Mouse (Mus musculus) midbrain, postnatal 0 days (tissue): ENCODE measurements at regions not wholly inside any gene's neighbourhood (a gene's known extent, or its start where the extent isn't known, plus 50 kb on each side); places are given as distances from the start of the nearest gene placed in this dataset.

Experiments
- ATAC-seq: fragments of 200-750 bp; cut with Nextera tagmentation; 2 replicates; pipeline ENCODE4 v1.8.0; 2017; ENCODE audit warnings: moderate number of reproducible peaks, mild to moderate bottlenecking, moderate TSS enrichment, moderate library complexity; ENCODE audit not compliant: low FRiP score
- DNase-seq: peaks from one replicate; pipeline ENCODE4 v3.0.0-alpha.2; 2015; ENCODE audit warnings: low spot score
- H3K27ac ChIP-seq: fragments of 300-500 bp; sonication (generic); 2 replicates; pipeline ENCODE4 v1.5.1; 2014; ENCODE audit warnings: low read depth, mild to moderate bottlenecking, low read length, mixed read lengths
- H3K27me3 ChIP-seq: fragments of 300-500 bp; sonication (generic); 2 replicates; pipeline ENCODE4 v1.6.1; 2014; ENCODE audit warnings: low read length, control low read depth, mixed read lengths; ENCODE audit not compliant: insufficient read depth
- H3K36me3 ChIP-seq: fragments of 300-500 bp; sonication (generic); 2 replicates; pipeline ENCODE4 v1.6.1; 2014; ENCODE audit warnings: low read length, control low read depth, mixed read lengths; ENCODE audit not compliant: insufficient read depth
- H3K4me1 ChIP-seq: fragments of 300-500 bp; sonication (generic); 2 replicates; pipeline ENCODE4 v1.6.1; 2014; ENCODE audit warnings: mild to moderate bottlenecking, control low read depth, antibody characterized with exemption, low read length, mixed read lengths; ENCODE audit not compliant: insufficient read depth
- H3K4me2 ChIP-seq: fragments of 300-500 bp; sonication (generic); 2 replicates; pipeline ENCODE4 v1.6.1; 2014; ENCODE audit warnings: low read depth, mild to moderate bottlenecking, low read length, mixed read lengths; ENCODE audit not compliant: poor library complexity, severe bottlenecking
- H3K4me3 ChIP-seq: fragments of 300-500 bp; sonication (generic); 2 replicates; pipeline ENCODE4 v1.5.1; 2014; ENCODE audit warnings: low read depth, mild to moderate bottlenecking, low read length, moderate library complexity
- H3K9ac ChIP-seq: fragments of 300-500 bp; sonication (generic); replicated peaks from 2 replicates; pipeline ENCODE4 v1.6.1; 2014; ENCODE audit warnings: mild to moderate bottlenecking, low read length, moderate library complexity, mixed read lengths; ENCODE audit not compliant: poor library complexity, severe bottlenecking
- H3K9me3 ChIP-seq: fragments of 300-500 bp; sonication (generic); 2 replicates; pipeline ENCODE4 v1.6.1; 2016; ENCODE audit warnings: low read length, control low read depth
- CTCF ChIP-seq: IDR thresholded peaks from 2 replicates; pipeline ENCODE4 v1.5.1; 2016; ENCODE audit warnings: antibody characterized with exemption, mild to moderate bottlenecking
- WGBS: fragments of 180-500 bp; shearing (Covaris S2); extraction: QIAGEN DNeasy Blood & Tissue Kit; methylation state at CpG from one replicate; pipeline ENCODE4 v1.1.7; 2014; 5-methylcytosine and 5-hydroxymethylcytosine counted together

DNA sequence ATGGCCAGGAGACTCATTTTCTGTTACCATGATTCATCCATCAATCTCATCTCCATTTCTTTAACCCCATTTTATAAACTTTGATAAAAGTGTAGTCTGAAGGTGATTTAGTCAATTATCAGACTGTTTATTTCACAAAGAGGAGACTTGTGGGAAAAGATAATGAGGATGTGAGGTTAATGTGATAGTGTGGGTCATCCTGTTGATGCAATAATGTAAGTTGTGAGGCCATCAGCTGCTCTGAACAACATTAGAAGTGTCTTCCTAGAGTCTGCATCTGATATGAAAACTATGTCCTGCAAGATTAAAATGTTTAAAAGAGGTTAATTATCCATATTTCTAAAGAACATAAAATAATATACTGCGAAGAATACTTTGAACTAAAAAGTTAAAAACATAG, 842.8 kb downstream of the Pcdh17 start:
- Histone ChIP-seq H3K4me1 (no peaks in the 10 kb centered on the region), H3K9me3 (no peaks in the 10 kb centered on the region), H3K36me3 (no peaks in the 10 kb centered on the region), H3K4me3 (no peak overlapping the region), H3K27ac (no peak overlapping the region), H3K27me3 (no peaks in the 10 kb centered on the region), H3K9ac (no peak overlapping the region), H3K4me2 (no peak overlapping the region)
- TF ChIP-seq CTCF, result no peak
- 98% methylated on average over 1 of the region's 1 CpGs for WGBS
- no peak for ATAC-seq
- no peak for DNase-seq

DNA sequence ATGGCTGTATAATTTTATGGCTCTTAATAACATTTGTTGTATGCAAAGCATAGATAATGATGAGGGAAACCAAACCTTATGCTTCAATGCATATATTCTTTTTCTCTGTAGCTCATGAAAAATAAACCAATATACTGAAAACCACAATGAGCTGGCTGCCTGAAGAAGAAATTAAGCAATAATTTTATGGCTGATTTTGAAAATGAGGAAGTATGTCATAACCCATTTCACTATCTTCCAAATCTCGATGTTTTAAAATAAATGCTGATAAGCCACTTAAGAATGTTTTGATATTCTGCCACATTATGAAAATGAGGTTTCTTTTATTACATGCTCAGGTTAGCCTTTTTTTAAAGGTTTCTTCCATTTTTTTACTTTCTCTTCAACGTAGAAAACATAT, 844.1 kb downstream of the Pcdh17 start:
- no peak for TF ChIP-seq CTCF
- H3K4me3 ChIP-seq, result no peak overlapping the region
- no peak overlapping the region for H3K4me2 ChIP-seq
- H3K27me3 ChIP-seq, result no peaks in the 10 kb centered on the region
- DNase-seq, result no peak
- H3K27ac ChIP-seq, result no peak overlapping the region
- WGBS, result 82% methylated on average over 2 of the region's 2 CpGs
- no peak for ATAC-seq
- no peak overlapping the region for H3K9ac ChIP-seq
- H3K9me3 ChIP-seq, result no peaks in the 10 kb centered on the region
- H3K4me1 ChIP-seq, result no peaks in the 10 kb centered on the region
- no peaks in the 10 kb centered on the region for H3K36me3 ChIP-seq

- H3K4me2 ChIP-seq, result no peak overlapping the region
- H3K9me3 ChIP-seq, result no peaks in the 10 kb centered on the region
- no peak for TF ChIP-seq CTCF
- 77% methylated on average over 3 of the region's 3 CpGs for WGBS
- no peak overlapping the region for H3K27ac ChIP-seq
- DNase-seq (no peak), ATAC-seq (no peak)
- H3K9ac ChIP-seq, result no peak overlapping the region
- no peak overlapping the region for H3K4me3 ChIP-seq
- H3K27me3 ChIP-seq, result no peaks in the 10 kb centered on the region
- H3K4me1 ChIP-seq, result no peaks in the 10 kb centered on the region
- no peaks in the 10 kb centered on the region for H3K36me3 ChIP-seq
Measured at GRCm38 (mm10) chr14:85298991-85299390, 855.6 kb downstream of the Pcdh17 start.

GRCm38 (mm10) chr14:85320679-85321078, 877.3 kb downstream of the Pcdh17 start:
- Histone ChIP-seq H3K4me3 (no peak overlapping the region), H3K27ac (no peak overlapping the region), H3K36me3 (no peaks in the 10 kb centered on the region), H3K4me1 (no peaks in the 10 kb centered on the region), H3K9ac (no peak overlapping the region), H3K4me2 (no peak overlapping the region), H3K27me3 (no peaks in the 10 kb centered on the region), H3K9me3 (no peaks in the 10 kb centered on the region)
- no peak for DNase-seq
- ATAC-seq, result no peak
- no peak for TF ChIP-seq CTCF
- WGBS, result 93% methylated on average over 2 of the region's 2 CpGs

DNA sequence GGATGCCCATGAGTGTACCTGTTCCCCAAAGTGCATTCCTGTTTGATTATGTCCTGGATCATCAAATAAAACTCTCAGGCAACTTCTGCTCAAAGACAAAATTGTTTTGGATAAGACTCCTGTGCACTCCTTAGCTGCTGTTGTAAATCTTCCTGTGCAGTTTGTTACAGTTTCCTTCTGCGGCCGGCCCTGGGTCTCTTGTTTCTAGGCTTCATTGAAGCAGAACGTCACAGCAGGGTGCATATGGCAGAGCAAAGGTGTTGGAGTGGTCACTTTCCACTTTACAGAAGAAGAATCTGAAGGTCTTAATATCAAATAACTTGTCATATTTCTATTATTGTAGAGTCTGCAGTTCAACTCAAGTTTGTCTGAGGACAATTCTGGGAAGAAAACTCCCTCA, 889.9 kb downstream of the Pcdh17 start:
- H3K36me3 ChIP-seq, result no peaks in the 10 kb centered on the region
- no peak overlapping the region for H3K4me2 ChIP-seq
- no peak for TF ChIP-seq CTCF
- DNase-seq (no peak), ATAC-seq (no peak)
- H3K4me3 ChIP-seq, result no peak overlapping the region
- WGBS, result 69% methylated on average over 3 of the region's 3 CpGs
- no peaks in the 10 kb centered on the region for H3K9me3 ChIP-seq
- no peaks in the 10 kb centered on the region for H3K27me3 ChIP-seq
- no peak overlapping the region for H3K27ac ChIP-seq
- H3K4me1 ChIP-seq, result no peaks in the 10 kb centered on the region
- H3K9ac ChIP-seq, result no peak overlapping the region

DNA sequence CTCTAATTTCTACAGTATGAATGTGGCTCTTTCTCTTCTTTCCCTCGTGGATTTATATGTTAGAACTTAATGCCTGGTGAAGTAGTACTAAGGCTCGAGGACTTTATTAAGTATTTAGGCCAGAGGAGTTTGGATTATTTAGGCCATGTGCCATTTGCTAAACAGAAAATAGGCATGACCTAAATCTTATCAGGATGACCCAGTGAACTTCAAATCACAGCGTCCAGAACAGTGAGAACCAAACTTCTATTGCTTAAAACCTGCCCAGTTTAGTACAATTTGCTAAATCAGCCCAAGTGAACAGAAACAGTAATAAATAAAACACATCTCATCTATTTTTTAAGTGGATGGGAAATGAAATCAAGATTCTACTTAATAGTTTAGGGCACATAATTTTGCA, 893.8 kb downstream of the Pcdh17 start:
- no peak overlapping the region for H3K4me3 ChIP-seq
- H3K27ac ChIP-seq, result no peak overlapping the region
- no peaks in the 10 kb centered on the region for H3K4me1 ChIP-seq
- H3K27me3 ChIP-seq, result no peaks in the 10 kb centered on the region
- no peaks in the 10 kb centered on the region for H3K9me3 ChIP-seq
- ATAC-seq, result no peak
- H3K36me3 ChIP-seq, result no peaks in the 10 kb centered on the region
- no peak overlapping the region for H3K9ac ChIP-seq
- no peak for TF ChIP-seq CTCF
- no peak for DNase-seq
- WGBS, result 62% methylated on average over 3 of the region's 3 CpGs
- H3K4me2 ChIP-seq, result no peak overlapping the region
